Mouse (Mus musculus) T-helper 17 cell (primary cell): ENCODE data around the gene Krtcap3.

Experiments used
- in situ Hi-C, 2 experiments: fragments of 300-600 bp; cut with MboI, MseI; formaldehyde crosslinking; loops; 1 replicate in 1 of 2; 2 replicates in 1 of 2; pipeline ENCODE4 v1.15.1; 2025; ENCODE audit warnings: high pct_unique_total_duplicates in 2 of 2

Krtcap3 gene

GRCm38 (mm10) chr5:31297981-31298380 is 46.5 kb downstream of the Krtcap3 start:
- in situ Hi-C loops = no loop called here

GRCm38 (mm10) chr5:31298486-31298885 is 47.0 kb downstream of the Krtcap3 start:
- in situ Hi-C loops = no loop called here

GRCm38 (mm10) chr5:31301866-31302265 is 50.4 kb downstream of the Krtcap3 start:
- in situ Hi-C loops = no loop called here
